Mouse (Mus musculus) limb, embryonic 14.5 days (tissue): Measurements from ENCODE around the gene Trf. TPM values are rescaled to one million over a fixed set of nuclear protein-coding genes. Genes with fewer than 3 reads are reported as not detected.

Experiments used
- ATAC-seq: fragments of 200-750 bp; cut with Nextera tagmentation; 2 replicates; pipeline ENCODE4 v1.8.0; 2017; ENCODE audit warnings: low read depth, moderate number of reproducible peaks, moderate TSS enrichment; ENCODE audit not compliant: low FRiP score
- DNase-seq: peaks from one replicate; pipeline ENCODE4 v3.0.0-alpha.2; 2015; ENCODE audit warnings: low spot score
- H3K27ac ChIP-seq: fragments of 300-500 bp; sonication (generic); replicated peaks from 2 replicates; pipeline ENCODE4 v1.5.1; 2014; ENCODE audit warnings: low read depth, mild to moderate bottlenecking, low read length, moderate library complexity, mixed read lengths
- H3K27me3 ChIP-seq: fragments of 300-500 bp; sonication (generic); 2 replicates; pipeline ENCODE4 v1.6.1; 2014; ENCODE audit warnings: low read length, mixed read lengths; ENCODE audit not compliant: control insufficient read depth, insufficient read depth
- H3K36me3 ChIP-seq: fragments of 300-500 bp; sonication (generic); 2 replicates; pipeline ENCODE4 v1.6.1; 2014; ENCODE audit warnings: mild to moderate bottlenecking, low read length, moderate library complexity, mixed read lengths; ENCODE audit not compliant: control insufficient read depth, insufficient read depth
- H3K4me1 ChIP-seq: fragments of 300-500 bp; sonication (generic); 2 replicates; pipeline ENCODE4 v1.6.1; 2014; ENCODE audit warnings: antibody characterized with exemption, low read length, mixed read lengths; ENCODE audit not compliant: control insufficient read depth, insufficient read depth
- H3K4me2 ChIP-seq: fragments of 300-500 bp; sonication (generic); replicated peaks from 2 replicates; pipeline ENCODE4 v1.6.1; 2014; ENCODE audit warnings: low read depth, mild to moderate bottlenecking, low read length, moderate library complexity; ENCODE audit not compliant: severe bottlenecking
- H3K4me3 ChIP-seq: fragments of 300-500 bp; sonication (generic); replicated peaks from 2 replicates; pipeline ENCODE4 v1.5.1; 2014; ENCODE audit warnings: low read length
- H3K9ac ChIP-seq: fragments of 300-500 bp; sonication (generic); 2 replicates; pipeline ENCODE4 v1.6.1; 2014; ENCODE audit warnings: mild to moderate bottlenecking, low read depth, low read length, moderate library complexity; ENCODE audit not compliant: severe bottlenecking
- H3K9me3 ChIP-seq: fragments of 300-500 bp; sonication (generic); 2 replicates; pipeline ENCODE4 v1.6.1; 2016; ENCODE audit warnings: low read length; ENCODE audit not compliant: control insufficient read depth
- POLR2A ChIP-seq: fragments of 200-500 bp; IDR thresholded peaks from 2 replicates; pipeline ENCODE4 v1.8.0; 2012; ENCODE audit warnings: inconsistent platforms, mild to moderate bottlenecking, moderate library complexity, borderline replicate concordance; ENCODE audit not compliant: insufficient read depth, insufficient read length; ENCODE audit errors: extremely low read depth
- WGBS: fragments of 180-500 bp; shearing (Covaris S2); extraction: QIAGEN DNeasy Blood & Tissue Kit; methylation state at CpG from one replicate; pipeline ENCODE4 v1.1.7; 2014; 5-methylcytosine and 5-hydroxymethylcytosine counted together
- polyA plus RNA-seq, 2 experiments: library from polyadenylated mRNA; depleted of rRNA in 1 of 2; stranded (reverse) in 1 of 2; unstranded in 1 of 2; fragments of >200 nt; fragmentation: Nextera tagmentation in 1 of 2; extraction: Ambion mirVana in 1 of 2; gene quantifications; 2 replicates each; pipeline versions ENCODE4 v1.2.1 to v1.2.3; 2012 to 2014

The Trf gene
- polyA plus RNA-seq, 2 experiments: 20.4 to 25.4 TPM

- H3K36me3 ChIP-seq: peaks cover 35% of the 10 kb centered on the region
- H3K4me2 ChIP-seq: no peak overlapping the region
- H3K4me1 ChIP-seq: no peaks in the 10 kb centered on the region
- no peak for ATAC-seq
- WGBS: 91% methylated on average over 8 of the region's 8 CpGs
- no peaks in the 10 kb centered on the region for H3K27me3 ChIP-seq
- no peak overlapping the region for H3K9ac ChIP-seq
- TF ChIP-seq POLR2A: no peak
- no peak overlapping the region for H3K27ac ChIP-seq
- no peak overlapping the region for H3K4me3 ChIP-seq
- no peak for DNase-seq
- no peaks in the 10 kb centered on the region for H3K9me3 ChIP-seq
Observed at GRCm38 (mm10) chr9:103185946-103186345, 44.3 kb downstream of the Trf start.

- Histone ChIP-seq H3K4me3 (no peak overlapping the region), H3K9me3 (no peaks in the 10 kb centered on the region), H3K4me1 (peaks cover 8% of the 10 kb centered on the region), H3K4me2 (no peak overlapping the region), H3K36me3 (peaks cover 24% of the 10 kb centered on the region), H3K9ac (no peak overlapping the region), H3K27ac (no peak overlapping the region), H3K27me3 (no peaks in the 10 kb centered on the region)
- no peak for TF ChIP-seq POLR2A
- DNase-seq (no peak), ATAC-seq (no peak)
- WGBS: 65% methylated on average over 4 of the region's 4 CpGs
Observed at GRCm38 (mm10) chr9:103184855-103185254, 45.4 kb downstream of the Trf start.

- Histone ChIP-seq H3K9ac (no peak overlapping the region), H3K27me3 (no peaks in the 10 kb centered on the region), H3K27ac (no peak overlapping the region), H3K36me3 (no peaks in the 10 kb centered on the region), H3K4me3 (no peak overlapping the region), H3K4me2 (no peak overlapping the region), H3K9me3 (no peaks in the 10 kb centered on the region), H3K4me1 (peaks cover 8% of the 10 kb centered on the region)
- TF ChIP-seq POLR2A: no peak
- DNase-seq (no peak), ATAC-seq (no peak)
- 90% methylated on average over 8 of the region's 8 CpGs for WGBS
Observed at GRCm38 (mm10) chr9:103181886-103182285, 48.4 kb downstream of the Trf start.

GRCm38 (mm10) chr9:103180807-103181565 is 49.3 kb downstream of the Trf start:
- Histone ChIP-seq H3K27me3 (no peaks in the 10 kb centered on the region), H3K9ac (peak overlapping the region; percentile 46), H3K27ac (peak overlapping the region; percentile 53), H3K4me3 (peak overlapping the region; percentile 38), H3K36me3 (no peaks in the 10 kb centered on the region), H3K9me3 (no peaks in the 10 kb centered on the region), H3K4me1 (peaks cover 8% of the 10 kb centered on the region), H3K4me2 (peak overlapping the region; percentile 66)
- ATAC-seq (peak; percentile 93), DNase-seq (peak; percentile 94)
- WGBS: 1% methylated on average over 20 of the region's 20 CpGs
- TF ChIP-seq POLR2A: 0 out of 2 replicates have a peak, but pooled peaks have one; percentile 24

GRCm38 (mm10) chr9:103180303-103180702 is 49.9 kb downstream of the Trf start:
- DNase-seq: peak; percentile 24
- Histone ChIP-seq H3K4me3 (peak overlapping the region; percentile 38), H3K4me2 (peak overlapping the region; percentile 66), H3K9me3 (no peaks in the 10 kb centered on the region), H3K27ac (peak overlapping the region; percentile 53; the same call in 1 of the 2 replicates), H3K27me3 (no peaks in the 10 kb centered on the region), H3K9ac (peak overlapping the region; percentile 46; the same call in 1 of the 2 replicates), H3K36me3 (no peaks in the 10 kb centered on the region), H3K4me1 (peaks cover 8% of the 10 kb centered on the region)
- TF ChIP-seq POLR2A: no peak
- ATAC-seq: peak; percentile 14; the same call in 1 of the 2 replicates
- 66% methylated on average over 3 of the region's 3 CpGs for WGBS
